Mouse (Mus musculus): ENCODE measurements at regions not wholly inside any gene's neighbourhood (a gene's known extent, or its start where the extent isn't known, plus 50 kb on each side); places are given as distances from the start of the nearest gene placed in this dataset.
A peak's percentile ranks its signal among the peaks of the same experiment; 100 is the strongest.

DNA sequence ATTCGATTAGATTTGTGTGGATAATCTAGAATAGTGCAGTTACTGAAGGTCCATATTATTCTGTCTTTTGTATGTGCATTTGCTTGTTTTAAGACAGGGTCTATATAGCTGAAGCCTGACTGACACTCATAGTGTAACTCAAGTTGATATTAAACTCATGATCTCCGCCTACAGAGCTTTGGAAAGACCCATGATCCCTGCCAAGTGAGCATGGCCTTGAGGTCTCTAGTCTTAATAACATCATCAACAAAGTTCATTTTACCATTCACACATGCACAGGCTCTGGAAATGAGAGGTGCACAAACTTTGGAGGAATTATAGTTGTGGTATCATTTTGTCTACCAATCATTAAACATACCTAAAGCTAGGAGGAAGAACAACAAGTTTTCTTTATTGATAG, 412.4 kb upstream of the Adamts16 start:
- ATAC-seq = no peak
- 93% methylated on average over 2 of the region's 2 CpGs for WGBS

GRCm38 (mm10) chr13:71248261-71249031, 406.8 kb upstream of the Adamts16 start:
- TF ChIP-seq CTCF (IDR thresholded peaks at IDR 0.05; ENCODE audit: low read depth) = peak; percentile 64
- Histone ChIP-seq H3K27me3 (ENCODE audit: insufficient read depth, low read length) (no peaks in the 10 kb centered on the region), H3K4me3 (ENCODE audit: low read depth, low read length) (no peak overlapping the region), H3K36me3 (ENCODE audit: insufficient read depth) (no peaks in the 10 kb centered on the region), H3K9me3 (ENCODE audit: low read length) (no peaks in the 10 kb centered on the region), H3K4me2 (ENCODE audit: low read depth) (no peak overlapping the region), H3K9ac (no peak overlapping the region), H3K4me1 (ENCODE audit: insufficient read depth) (no peaks in the 10 kb centered on the region), H3K27ac (ENCODE audit: low read depth, low read length) (no peak overlapping the region)
- 35% methylated on average over 8 of the region's 8 CpGs for WGBS
- no peak for DNase-seq
- ATAC-seq = peak; percentile 80

More for the DNA sequence above, 412.4 kb upstream of the Adamts16 start:
- H3K9me3 ChIP-seq (ENCODE audit: low read length) = no peaks in the 10 kb centered on the region
- H3K27ac ChIP-seq (ENCODE audit: low read depth, low read length) = no peak overlapping the region
- no peak for DNase-seq
- TF ChIP-seq CTCF (IDR thresholded peaks at IDR 0.05; ENCODE audit: low read depth) = no peak
- H3K4me3 ChIP-seq (ENCODE audit: low read depth, low read length) = no peak overlapping the region
- H3K36me3 ChIP-seq (ENCODE audit: insufficient read depth) = no peaks in the 10 kb centered on the region
- H3K4me2 ChIP-seq (ENCODE audit: low read depth) = no peak overlapping the region
- no peak overlapping the region for H3K9ac ChIP-seq
- H3K4me1 ChIP-seq (ENCODE audit: insufficient read depth) = no peaks in the 10 kb centered on the region
- H3K27me3 ChIP-seq (ENCODE audit: insufficient read depth, low read length) = no peaks in the 10 kb centered on the region

DNA sequence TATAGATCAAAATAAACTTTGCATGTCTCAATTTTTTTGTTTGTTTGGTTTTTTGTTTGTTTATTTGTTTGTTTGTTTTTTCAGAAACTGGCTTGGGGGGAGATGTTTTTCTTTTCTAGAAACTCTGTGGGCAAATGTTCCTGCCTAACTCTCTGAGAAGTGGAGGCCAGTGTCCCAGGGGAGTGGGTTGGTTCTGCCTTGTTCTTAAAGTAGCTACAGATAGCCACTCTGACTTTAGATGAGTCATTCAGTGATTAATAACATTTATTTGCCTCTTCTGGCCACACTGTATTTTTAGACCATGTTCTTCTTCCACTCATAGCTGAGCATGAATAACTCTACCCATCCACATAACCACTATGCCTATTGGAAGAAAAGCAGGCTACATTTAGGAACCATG, 405.6 kb upstream of the Adamts16 start:
- DNase-seq (no peak), ATAC-seq (no peak)
- Histone ChIP-seq H3K36me3 (ENCODE audit: insufficient read depth) (no peaks in the 10 kb centered on the region), H3K4me2 (ENCODE audit: low read depth) (no peak overlapping the region), H3K4me1 (ENCODE audit: insufficient read depth) (no peaks in the 10 kb centered on the region), H3K9me3 (ENCODE audit: low read length) (no peaks in the 10 kb centered on the region), H3K27ac (ENCODE audit: low read depth, low read length) (no peak overlapping the region), H3K9ac (no peak overlapping the region), H3K27me3 (ENCODE audit: insufficient read depth, low read length) (no peaks in the 10 kb centered on the region), H3K4me3 (ENCODE audit: low read depth, low read length) (no peak overlapping the region)
- no peak for TF ChIP-seq CTCF (IDR thresholded peaks at IDR 0.05; ENCODE audit: low read depth)

DNA sequence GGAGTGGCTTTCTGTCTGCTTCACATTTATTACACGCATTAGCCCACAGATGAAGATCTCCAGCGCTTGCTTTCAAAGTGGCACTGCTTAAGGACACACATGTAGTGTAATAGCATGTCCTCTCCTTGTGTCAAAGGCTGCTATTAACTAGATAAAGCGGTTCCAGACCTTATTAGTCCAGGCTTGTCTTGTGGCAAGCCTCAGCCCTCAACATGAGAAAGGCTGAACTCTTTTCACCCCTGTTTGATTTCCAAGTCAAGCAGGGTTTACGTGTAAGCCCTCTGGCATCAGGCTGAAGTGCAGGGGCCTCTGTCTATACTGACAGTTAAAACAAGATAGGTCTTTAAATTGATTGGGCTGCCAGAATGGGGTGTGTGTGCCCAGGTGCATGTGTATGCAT, 403.7 kb upstream of the Adamts16 start:
- WGBS = 88% methylated on average over 4 of the region's 4 CpGs
- no peak for TF ChIP-seq CTCF (IDR thresholded peaks at IDR 0.05; ENCODE audit: low read depth)
- no peak for ATAC-seq

GRCm38 (mm10) chr13:71239782-71240181, 398.2 kb upstream of the Adamts16 start:
- Histone ChIP-seq H3K4me2 (ENCODE audit: low read depth) (no peak overlapping the region), H3K4me3 (ENCODE audit: low read depth, low read length) (no peak overlapping the region), H3K27ac (ENCODE audit: low read depth, low read length) (no peak overlapping the region), H3K27me3 (ENCODE audit: insufficient read depth, low read length) (no peaks in the 10 kb centered on the region), H3K9me3 (ENCODE audit: low read length) (no peaks in the 10 kb centered on the region), H3K9ac (no peak overlapping the region), H3K4me1 (ENCODE audit: insufficient read depth) (no peaks in the 10 kb centered on the region), H3K36me3 (ENCODE audit: insufficient read depth) (no peaks in the 10 kb centered on the region)
- WGBS = 64% methylated on average over 4 of the region's 4 CpGs
- DNase-seq = no peak
- ATAC-seq = no peak
- TF ChIP-seq CTCF (IDR thresholded peaks at IDR 0.05; ENCODE audit: low read depth) = peak; percentile 41

More for the DNA sequence above, 403.7 kb upstream of the Adamts16 start:
- Histone ChIP-seq H3K4me1 (ENCODE audit: insufficient read depth) (no peaks in the 10 kb centered on the region), H3K9me3 (ENCODE audit: low read length) (no peaks in the 10 kb centered on the region), H3K4me3 (ENCODE audit: low read depth, low read length) (no peak overlapping the region), H3K36me3 (ENCODE audit: insufficient read depth) (no peaks in the 10 kb centered on the region), H3K27me3 (ENCODE audit: insufficient read depth, low read length) (no peaks in the 10 kb centered on the region), H3K9ac (no peak overlapping the region), H3K4me2 (ENCODE audit: low read depth) (no peak overlapping the region), H3K27ac (ENCODE audit: low read depth, low read length) (no peak overlapping the region)
- DNase-seq = no peak

- Histone ChIP-seq H3K9ac (no peak overlapping the region), H3K4me3 (ENCODE audit: low read depth, low read length) (no peak overlapping the region), H3K4me1 (ENCODE audit: insufficient read depth) (no peaks in the 10 kb centered on the region), H3K27me3 (ENCODE audit: insufficient read depth, low read length) (no peaks in the 10 kb centered on the region), H3K9me3 (ENCODE audit: low read length) (no peaks in the 10 kb centered on the region), H3K27ac (ENCODE audit: low read depth, low read length) (no peak overlapping the region), H3K4me2 (ENCODE audit: low read depth) (no peak overlapping the region), H3K36me3 (ENCODE audit: insufficient read depth) (no peaks in the 10 kb centered on the region)
- ATAC-seq (no peak), DNase-seq (no peak)
- 92% methylated on average over 4 of the region's 4 CpGs for WGBS
- TF ChIP-seq CTCF (IDR thresholded peaks at IDR 0.05; ENCODE audit: low read depth) = no peak
These were observed 393.7 kb upstream of the Adamts16 start for GRCm38 (mm10) chr13:71235338-71235737.

- WGBS = 47% methylated on average over 5 of the region's 5 CpGs
- peak; percentile 77; the same call in 1 of the 2 replicates for ATAC-seq
These were observed 389.6 kb upstream of the Adamts16 start for GRCm38 (mm10) chr13:71231182-71231581.

More at GRCm38 (mm10) chr13:71231182-71231581, 389.6 kb upstream of the Adamts16 start:
- no peaks in the 10 kb centered on the region for H3K27me3 ChIP-seq (ENCODE audit: insufficient read depth, low read length)
- peak; percentile 59 for DNase-seq
- H3K4me1 ChIP-seq (ENCODE audit: insufficient read depth) = 0 out of 2 replicates have a peak, but pooled peaks cover 2% of the 10 kb centered on the region
- H3K9ac ChIP-seq = no peak overlapping the region
- no peak overlapping the region for H3K4me2 ChIP-seq (ENCODE audit: low read depth)
- H3K9me3 ChIP-seq (ENCODE audit: low read length) = no peaks in the 10 kb centered on the region
- H3K36me3 ChIP-seq (ENCODE audit: insufficient read depth) = no peaks in the 10 kb centered on the region
- TF ChIP-seq CTCF (IDR thresholded peaks at IDR 0.05; ENCODE audit: low read depth) = no peak
- H3K27ac ChIP-seq (ENCODE audit: low read depth, low read length) = no peak overlapping the region
- H3K4me3 ChIP-seq (ENCODE audit: low read depth, low read length) = no peak overlapping the region
